Mouse (Mus musculus) fibroblast of lung, adult 2 months (primary cell): ENCODE data around the gene Adam22.

ENCODE experiments used
- DNase-seq: peaks from one replicate; pipeline ENCODE4 v3.0.0-alpha.2; 2011; ENCODE audit warnings: low read depth

Adam22 gene

DNA sequence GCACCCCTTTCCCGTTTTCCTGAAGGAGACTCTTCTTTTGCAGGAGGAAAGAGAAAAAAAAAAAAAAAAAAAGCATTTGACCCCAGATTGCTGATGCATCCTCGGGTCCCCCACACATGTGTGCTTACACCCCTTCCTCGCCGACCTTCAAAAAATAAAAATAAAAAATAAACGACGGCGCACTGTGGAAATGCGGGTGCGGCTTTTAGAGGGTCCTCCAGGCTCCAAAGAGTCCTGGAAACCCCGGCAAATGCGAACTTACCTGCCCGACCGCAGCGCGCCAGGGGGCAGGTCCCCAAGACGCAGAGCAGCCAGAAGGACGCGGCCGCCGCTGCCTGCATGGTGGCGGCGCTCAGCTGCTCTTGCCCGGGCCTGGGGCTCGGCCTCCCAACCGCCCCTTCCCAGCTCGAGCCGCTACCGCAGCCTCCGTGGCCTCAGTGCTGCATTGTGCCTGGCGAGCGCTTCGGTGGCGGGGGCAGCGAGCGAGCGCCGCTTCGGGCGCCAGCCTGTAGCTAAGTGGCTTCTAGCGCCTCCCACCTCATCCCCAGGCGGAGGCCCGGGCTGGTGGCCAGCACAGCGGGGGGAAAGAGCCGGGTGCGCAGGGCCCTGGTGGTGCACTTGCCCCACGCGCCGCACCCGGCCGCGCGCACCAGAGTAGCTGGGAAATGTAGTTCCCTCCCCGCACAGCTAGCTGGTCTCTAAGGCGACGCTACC is at the start of gene Adam22:
Gene Adam22, minus strand, starts transcription at position 547 of the 714 bp plus-strand sequence.
- DNase-seq, result no peak

- no peak for DNase-seq
These were observed 49.5 kb upstream of the Adam22 start for GRCm38 (mm10) chr5:8417443-8417842.

DNA sequence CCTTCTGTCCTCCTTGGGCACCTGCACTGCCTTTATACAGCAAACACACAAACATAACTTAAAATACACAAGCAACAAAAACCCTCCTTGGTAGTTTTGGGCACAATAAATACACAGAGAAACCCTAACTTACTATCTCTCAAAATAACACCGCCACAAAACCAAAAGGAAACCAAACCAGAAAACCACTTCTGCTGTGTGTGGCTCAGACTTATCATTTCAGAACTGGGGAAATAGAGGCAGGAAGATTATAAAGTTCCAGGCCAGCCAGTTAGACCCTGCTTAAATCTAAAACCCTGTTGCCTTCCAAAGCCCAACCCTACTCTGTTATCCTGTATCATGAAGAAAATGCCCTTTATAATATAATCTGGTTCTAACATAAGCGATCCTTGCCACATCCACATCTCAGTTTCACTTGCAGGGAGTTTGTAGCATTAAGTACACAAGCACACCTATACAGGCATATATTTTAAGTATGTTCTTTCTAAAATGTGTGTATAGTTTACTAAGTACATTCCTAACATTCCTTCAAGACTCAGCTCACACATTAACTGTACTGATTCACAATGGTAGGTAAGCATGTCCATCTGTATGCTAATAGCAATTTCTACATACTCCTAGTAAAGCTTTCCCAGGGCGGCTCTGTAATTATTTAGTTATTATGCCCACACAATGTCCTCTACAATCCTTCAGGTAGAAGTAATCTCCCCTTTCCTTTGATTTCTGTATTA is 48.9 kb upstream of the Adam22 start:
- no peak for DNase-seq

- no peak for DNase-seq
These were observed 40.8 kb upstream of the Adam22 start for GRCm38 (mm10) chr5:8408746-8409145.

- DNase-seq, result no peak
These were observed 29.8 kb upstream of the Adam22 start for GRCm38 (mm10) chr5:8397587-8398249.

GRCm38 (mm10) chr5:8393891-8394583 is 26.1 kb upstream of the Adam22 start:
- no peak for DNase-seq

DNA sequence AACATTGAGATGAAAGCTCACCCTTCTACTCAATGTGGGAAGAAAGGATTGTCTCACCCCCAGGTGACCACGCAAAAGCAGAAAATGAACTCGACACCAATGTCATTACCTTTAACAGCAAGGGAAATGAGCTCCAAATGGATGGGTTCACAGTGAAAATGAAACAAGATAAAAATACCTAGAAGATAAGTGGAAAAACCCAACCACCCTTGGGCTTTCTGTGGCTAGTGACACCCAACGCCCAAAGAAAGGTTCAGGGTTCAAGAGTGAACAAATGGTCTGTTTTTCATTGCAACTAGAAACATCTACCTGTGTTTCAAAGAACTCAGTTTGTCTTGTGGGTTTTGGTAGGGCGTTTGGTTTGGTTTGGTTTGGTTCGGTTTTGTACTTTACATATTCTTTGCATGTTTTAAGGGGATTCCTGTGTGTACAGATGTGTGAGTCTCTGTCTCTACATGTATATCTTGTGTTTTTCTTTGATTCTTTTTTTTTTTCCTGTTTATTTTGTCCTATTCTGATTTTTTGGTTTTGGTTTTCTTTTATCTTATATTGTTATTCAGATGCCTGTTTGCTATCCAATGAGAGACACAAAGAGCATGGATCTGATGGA is 6.4 kb upstream of the Adam22 start:
- DNase-seq, result no peak

- no peak for DNase-seq
These were observed 5.5 kb upstream of the Adam22 start for GRCm38 (mm10) chr5:8373415-8373814.

DNA sequence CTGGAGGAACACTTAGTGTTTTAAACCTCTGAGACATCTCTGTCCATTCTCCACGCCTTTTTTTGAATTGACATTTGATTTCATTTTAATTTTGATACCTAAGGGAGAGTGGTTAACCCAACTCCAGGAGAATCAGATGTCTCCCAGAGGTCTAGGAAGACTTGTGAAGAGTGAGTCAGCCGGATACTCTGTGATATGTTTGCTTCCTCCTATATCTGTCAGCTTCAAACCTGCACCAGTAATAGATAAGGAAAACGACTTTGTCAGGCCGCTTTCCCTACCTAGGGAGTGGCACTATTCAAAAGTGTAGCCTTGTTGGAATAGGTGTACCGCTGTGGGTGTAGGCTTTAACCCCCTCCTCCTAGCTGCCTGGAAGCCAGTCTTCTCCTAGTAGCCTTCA is 821 bp upstream of the Adam22 start:
- DNase-seq, result no peak

GRCm38 (mm10) chr5:8368328-8368692 is 350 bp upstream of the Adam22 start:
- DNase-seq, result no peak

- no peak for DNase-seq
These were observed 968 bp downstream of the Adam22 start for GRCm38 (mm10) chr5:8366771-8367613.

- no peak for DNase-seq
These were observed 5.6 kb downstream of the Adam22 start for GRCm38 (mm10) chr5:8362361-8362760.

DNA sequence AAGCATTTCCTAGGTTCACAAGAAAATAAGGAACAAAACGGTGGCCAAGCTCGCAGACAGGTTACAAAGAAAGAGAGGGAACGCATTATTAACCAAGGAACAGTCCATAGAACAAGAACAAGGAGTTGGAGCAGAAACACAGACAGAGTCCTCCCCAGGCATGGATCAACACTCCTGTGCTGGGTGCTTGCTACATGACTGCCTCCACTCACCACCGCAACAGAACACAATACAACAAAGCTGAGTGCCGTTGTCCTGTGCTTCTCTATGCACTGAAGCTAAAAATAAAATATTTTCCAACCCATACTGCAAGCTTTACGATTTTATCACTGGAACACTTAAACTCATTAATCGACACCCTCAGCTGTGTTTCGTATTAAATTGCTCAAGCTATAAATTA is 10.3 kb downstream of the Adam22 start:
- DNase-seq, result no peak

GRCm38 (mm10) chr5:8356885-8357651 is 10.9 kb downstream of the Adam22 start:
- DNase-seq, result peak; percentile 27

DNA sequence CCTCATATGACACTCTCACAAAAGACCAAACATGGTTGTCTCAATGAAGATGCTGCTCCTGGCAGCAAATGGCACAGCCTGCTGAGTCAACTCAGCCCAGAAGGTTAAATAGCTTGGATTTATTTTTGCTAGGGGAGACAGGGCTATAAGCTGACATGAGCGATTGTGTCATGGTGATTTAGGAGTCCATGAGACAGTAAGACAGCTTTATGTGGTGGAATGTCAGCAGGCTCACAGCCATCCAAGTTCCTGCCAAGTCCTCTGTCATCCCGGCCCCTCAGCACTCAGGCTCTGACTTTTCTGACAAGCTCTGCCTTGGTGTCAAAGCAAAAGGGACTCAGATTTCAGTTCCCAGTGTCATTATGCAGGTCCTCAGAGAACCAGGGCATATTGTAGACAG is 11.6 kb downstream of the Adam22 start:
- no peak for DNase-seq

DNA sequence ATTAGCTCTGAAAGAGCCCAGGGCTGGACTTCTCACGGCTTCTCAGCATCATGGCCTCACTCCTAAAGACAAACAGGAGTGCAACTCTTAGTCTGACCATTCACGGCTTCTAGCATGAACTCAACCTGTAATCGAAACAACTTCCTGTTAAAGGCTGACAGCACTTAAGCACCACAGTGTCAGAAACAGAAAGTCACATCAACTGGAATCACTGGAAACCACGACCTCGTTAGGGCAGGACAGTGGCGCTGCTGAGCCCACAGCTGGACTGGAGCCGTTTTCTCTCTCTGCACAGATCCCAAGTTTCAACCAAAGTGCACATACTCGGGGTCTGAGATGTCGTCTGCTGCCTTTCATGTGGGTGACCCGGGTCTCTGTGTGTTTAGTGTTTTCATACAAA is 18.4 kb downstream of the Adam22 start:
- DNase-seq, result no peak

- no peak for DNase-seq
These were observed 21.6 kb downstream of the Adam22 start for GRCm38 (mm10) chr5:8346329-8346728.

GRCm38 (mm10) chr5:8343296-8343695 is 24.7 kb downstream of the Adam22 start:
- DNase-seq, result no peak

GRCm38 (mm10) chr5:8341676-8342075 is 26.3 kb downstream of the Adam22 start:
- no peak for DNase-seq

GRCm38 (mm10) chr5:8327645-8328269 is 40.2 kb downstream of the Adam22 start:
- DNase-seq, result no peak
